Mouse (Mus musculus) brown adipose tissue, adult 24 weeks (tissue): ENCODE data around the gene Lipf. TPM values are rescaled to one million over a fixed set of nuclear protein-coding genes. Genes with fewer than 3 reads are reported as not detected.

ENCODE experiments used
- H3K27ac ChIP-seq: fragments of 200-500 bp; replicated peaks from 2 replicates; pipeline ENCODE4 v1.5.1; 2012; ENCODE audit warnings: low read depth, mild to moderate bottlenecking, low read length
- H3K4me1 ChIP-seq: fragments of 200-500 bp; 2 replicates; pipeline ENCODE4 v1.6.1; 2012; ENCODE audit warnings: low read length, mixed read lengths; ENCODE audit not compliant: control insufficient read depth, insufficient read depth, insufficient read length
- H3K4me3 ChIP-seq: fragments of 200-500 bp; 2 replicates; pipeline ENCODE4 v1.5.1; 2012; ENCODE audit warnings: low read depth, mild to moderate bottlenecking, low read length, moderate library complexity; ENCODE audit not compliant: insufficient read depth
- polyA plus RNA-seq: library from polyadenylated mRNA; stranded (reverse); fragments of >200 nt; gene quantifications from 2 replicates; pipeline ENCODE4 v1.2.4, GENCODE M21; 2012; ENCODE audit not compliant: missing spikeins, insufficient read depth, insufficient read length

Gene Lipf
- polyA plus RNA-seq = not detected in 2 replicates

DNA sequence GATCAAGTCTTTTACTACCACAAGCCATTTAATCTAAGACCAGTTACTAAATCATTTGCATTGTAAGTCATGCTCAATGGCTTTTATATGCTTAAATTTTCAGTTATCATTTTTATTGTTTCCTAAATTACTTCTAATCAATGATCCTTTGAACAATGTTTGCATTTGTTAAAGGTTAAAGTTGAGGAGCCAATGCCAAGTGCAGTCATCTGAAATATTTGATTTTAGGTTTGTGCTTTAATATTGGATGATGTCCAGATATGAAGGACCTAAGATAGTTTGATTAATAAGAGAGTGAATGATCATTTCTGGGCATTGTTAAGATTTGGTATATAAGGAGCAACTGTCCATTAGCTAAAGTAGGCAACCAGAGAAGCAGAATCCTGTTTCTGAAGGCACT is at the start of gene Lipf:
Gene Lipf, plus strand, starts transcription at position 301 of the 400 bp plus-strand sequence.
- Histone ChIP-seq H3K4me1 (no peaks in the 10 kb centered on the region), H3K27ac (no peak within 1 kb of the TSS), H3K4me3 (no peak within 1 kb of the TSS)

DNA sequence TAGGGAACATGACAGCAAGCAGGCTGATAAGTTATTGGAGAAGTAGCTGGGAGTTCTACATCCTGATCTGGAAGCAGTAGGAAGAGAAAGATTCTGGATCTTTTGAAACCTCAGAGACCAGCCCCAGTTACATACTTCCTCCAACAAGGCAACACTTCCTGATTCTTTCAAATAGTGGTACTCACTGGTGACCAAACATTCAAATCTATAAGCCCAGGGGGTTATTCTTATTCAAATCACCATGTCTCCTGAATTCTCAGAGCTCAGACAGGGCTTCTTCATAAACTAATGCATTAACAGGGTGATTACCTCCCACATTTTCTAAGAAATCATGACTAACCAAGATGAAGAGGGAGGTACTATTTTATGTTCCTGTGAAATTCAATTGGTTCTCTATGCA is 36.9 kb upstream of the Lipf start:
- H3K27ac ChIP-seq = no peak overlapping the region
- H3K4me1 ChIP-seq = no peaks in the 10 kb centered on the region

DNA sequence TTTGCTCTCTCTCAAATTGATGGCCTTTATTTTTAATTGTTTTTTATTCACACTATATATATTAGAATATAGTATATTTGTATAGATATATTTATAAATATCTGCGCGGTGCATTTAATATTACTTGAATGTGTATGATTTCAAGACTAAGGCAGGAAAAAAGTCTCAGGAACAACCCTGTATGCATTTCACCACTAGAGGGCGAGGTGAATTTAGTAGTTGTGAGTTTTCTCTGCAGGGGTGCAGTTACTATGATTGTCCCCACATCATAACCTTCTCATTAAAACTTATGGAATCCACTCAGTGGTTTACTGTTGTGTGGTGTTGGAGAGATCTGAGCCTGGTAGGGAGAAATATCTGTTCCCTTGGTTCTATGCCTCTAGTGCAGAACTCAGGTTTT is 18.0 kb downstream of the Lipf start:
- Histone ChIP-seq H3K4me1 (no peaks in the 10 kb centered on the region), H3K4me3 (no peak overlapping the region), H3K27ac (no peak overlapping the region)

More for the DNA sequence above, 36.9 kb upstream of the Lipf start:
- H3K4me3 ChIP-seq = no peak overlapping the region

DNA sequence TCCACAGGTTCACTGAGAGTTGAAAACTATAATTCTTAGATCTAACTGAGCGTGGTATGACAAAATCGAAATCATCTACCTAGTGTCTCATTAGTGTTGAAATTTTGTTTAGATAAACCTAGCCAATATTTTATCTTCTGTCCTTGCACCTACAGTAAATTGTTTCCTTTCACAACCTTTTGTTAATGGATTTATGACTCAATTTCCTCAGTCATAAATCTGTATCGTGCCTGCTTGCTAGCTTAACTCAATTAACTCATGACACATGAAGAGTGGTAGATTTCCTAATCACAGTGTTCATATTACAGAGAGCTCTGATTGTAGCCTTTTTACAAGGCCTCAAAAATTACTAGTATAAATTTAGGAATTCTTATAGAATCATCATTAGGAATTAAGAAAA is 22.1 kb downstream of the Lipf start:
- H3K27ac ChIP-seq = no peak overlapping the region
- H3K4me3 ChIP-seq = no peak overlapping the region
- H3K4me1 ChIP-seq = no peaks in the 10 kb centered on the region

DNA sequence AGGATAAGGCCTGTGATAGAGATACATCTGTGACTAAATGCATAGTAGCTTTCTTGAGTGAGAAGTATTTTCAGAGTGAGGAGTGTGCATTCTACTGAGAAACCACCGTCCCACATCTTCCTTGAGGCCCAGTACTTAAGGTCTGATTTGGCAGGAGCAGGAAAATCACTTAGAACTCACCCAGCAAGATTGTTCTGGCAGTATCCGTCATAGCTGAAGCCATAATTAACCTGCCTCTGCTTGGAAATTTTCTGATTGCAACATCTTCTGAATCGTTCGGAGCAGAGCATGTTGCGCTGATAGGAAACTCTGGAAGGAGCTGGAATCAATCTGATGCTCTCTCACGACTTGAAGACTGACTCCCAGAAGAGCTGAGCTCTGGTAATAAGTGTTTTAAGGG is 47.0 kb downstream of the Lipf start, which contains the start of gene Lipk:
Gene Lipk, plus strand, starts transcription at position 289 of the 400 bp plus-strand sequence.
- no peak within 1 kb of the TSS for H3K4me3 ChIP-seq
- H3K27ac ChIP-seq = no peak within 1 kb of the TSS
- no peaks in the 10 kb centered on the region for H3K4me1 ChIP-seq

DNA sequence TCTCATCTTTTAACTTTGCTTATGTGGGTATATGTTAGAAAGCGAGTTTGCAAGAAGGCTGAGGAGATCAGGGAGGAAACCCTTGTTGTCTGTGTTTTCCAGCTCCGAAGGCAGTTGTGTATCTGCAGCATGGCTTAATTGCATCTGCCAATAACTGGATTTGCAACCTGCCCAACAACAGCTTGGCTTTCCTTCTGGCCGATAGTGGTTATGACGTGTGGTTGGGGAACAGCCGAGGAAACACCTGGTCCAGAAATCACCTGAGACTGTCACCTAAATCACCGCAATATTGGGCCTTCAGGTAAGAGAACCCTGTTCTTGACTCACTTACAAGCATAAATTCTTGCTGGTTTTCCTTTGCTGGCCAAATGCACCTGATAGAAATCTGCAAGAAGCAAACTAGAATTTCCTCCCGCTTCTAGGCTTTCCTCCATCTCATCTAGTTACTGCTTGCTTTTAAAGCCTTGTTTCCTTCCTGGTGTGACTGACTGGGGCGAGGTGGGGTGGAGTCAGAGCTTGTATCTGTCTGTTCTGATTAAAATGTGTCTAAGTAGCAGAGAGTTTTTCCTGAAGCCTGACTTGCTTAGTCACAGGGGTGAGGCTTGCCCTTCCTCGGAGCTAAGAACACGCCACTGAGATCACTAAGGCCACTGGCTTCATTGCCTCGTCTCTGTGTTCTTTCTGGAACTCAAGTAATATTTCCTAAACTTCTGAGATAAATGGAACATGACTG is 60.6 kb downstream of the Lipf start:
- Histone ChIP-seq H3K4me3 (no peak overlapping the region), H3K27ac (no peak overlapping the region), H3K4me1 (no peaks in the 10 kb centered on the region)

DNA sequence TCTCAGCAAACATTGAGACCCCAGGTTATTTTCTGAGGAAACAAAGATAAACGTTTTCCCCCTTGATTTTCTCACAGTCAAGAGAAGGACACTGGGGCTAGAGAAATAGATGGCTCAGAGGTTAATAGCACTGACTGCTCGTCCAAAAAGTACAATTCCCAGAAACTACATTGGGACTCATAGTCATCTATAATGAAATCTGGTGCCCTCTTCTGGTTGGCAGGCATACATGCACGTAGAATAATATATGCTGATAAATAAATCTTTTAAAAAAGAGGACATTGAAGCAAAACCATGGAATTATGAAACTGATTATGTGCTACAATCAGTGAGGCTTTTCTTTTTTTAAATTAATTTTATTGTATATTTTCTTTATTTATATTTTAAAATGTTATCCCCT is 61.8 kb downstream of the Lipf start:
- H3K4me3 ChIP-seq = no peak overlapping the region
- H3K27ac ChIP-seq = no peak overlapping the region
- H3K4me1 ChIP-seq = no peaks in the 10 kb centered on the region

Other genes starting within 250 kb of the Lipf start
- not detected in 2 replicates for gene Lipo2, start 209.8 kb upstream of the Lipf start, polyA plus RNA-seq
- 12.1 and 16.7 TPM in 2 replicates for gene Lipo3, start 199.2 kb upstream of the Lipf start, polyA plus RNA-seq
- gene Lipo1, start 173.7 kb upstream of the Lipf start, polyA plus RNA-seq = not detected in 2 replicates
- gene Lipk, start 47.1 kb downstream of the Lipf start, polyA plus RNA-seq = not detected in 2 replicates
- not detected in 2 replicates for gene Lipn, start 106.2 kb downstream of the Lipf start, polyA plus RNA-seq
- gene Lipm, start 139.7 kb downstream of the Lipf start, polyA plus RNA-seq = not detected in 2 replicates
- gene Ankrd22, start 204.9 kb downstream of the Lipf start, polyA plus RNA-seq = not detected in 2 replicates
- 3.9 and 5.9 TPM in 2 replicates for gene Stambpl1, start 231.0 kb downstream of the Lipf start, polyA plus RNA-seq